Mouse (Mus musculus) macrophage (primary cell): ENCODE measurements around the gene Bco2. TPM values are rescaled to one million over a fixed set of nuclear protein-coding genes. Genes with fewer than 3 reads are reported as not detected.

Experiments used
- H3K27ac ChIP-seq: fragments of 350-480 bp; formaldehyde crosslinking; 2 replicates; pipeline ENCODE4 v1.9.0; 2021
- H3K36me3 ChIP-seq: fragments of 350-480 bp; formaldehyde crosslinking; 2 replicates; pipeline ENCODE4 v1.9.0; 2021; ENCODE audit errors: inconsistent target
- H3K4me3 ChIP-seq: fragments of 350-480 bp; formaldehyde crosslinking; 2 replicates; pipeline ENCODE4 v1.9.0; 2021; ENCODE audit errors: inconsistent target
- H3K79me2 ChIP-seq: fragments of 350-480 bp; formaldehyde crosslinking; 2 replicates; pipeline ENCODE4 v1.9.0; 2021; ENCODE audit errors: inconsistent target
- WGBS: methylation state at CpG from one replicate; pipeline ENCODE4 v1.1.7; 2026; ENCODE audit warnings: inconsistent platforms; ENCODE audit not compliant: missing documents; 5-methylcytosine and 5-hydroxymethylcytosine counted together
- polyA plus RNA-seq: library from polyadenylated mRNA; stranded (reverse); fragments of 250-400 nt; gene quantifications from 3 replicates; pipeline ENCODE4 v1.2.4, GENCODE M21; 2018; ENCODE audit warnings: inconsistent platforms
- total RNA-seq, 78 experiments: library from RNA; depleted of rRNA; stranded (reverse); fragments of 250-400 nt; gene quantifications; 1 replicate in 9 of 78; 2 replicates in 24 of 78; 3 replicates in 43 of 78; 4 replicates in 2 of 78; pipeline ENCODE4 v1.2.4; 2018; ENCODE audit warnings: inconsistent platforms in 56 of 78

Bco2 gene
- 10 to 100 TPM in 1 of 26 experiments, 1 to 10 TPM in 25; 1.1 to 11.6 (median 5.2) TPM for total RNA-seq (2018; cell fraction: chromatin; rRNA removed)
- 1 to 10 TPM; 2.7 to 9.2 (median 3.9) TPM for total RNA-seq (2018; cell fraction: cytosol; rRNA removed)
- total RNA-seq (2018; cell fraction: nucleus; rRNA removed): 10 to 100 TPM in 7 of 26 experiments, 1 to 10 TPM in 19; 2.2 to 12.8 (median 5.7) TPM
- polyA plus RNA-seq: 2.7 to 3.6 TPM (median 2.9 TPM) in 3 replicates

GRCm38 (mm10) chr9:50555094-50555446 is at the start of gene Bco2:
Gene Bco2, minus strand, starts transcription at chr9:50555181.
- WGBS: 50% methylated on average over 2 of the region's 2 CpGs
- Histone ChIP-seq H3K79me2 (peaks cover 10% of the 10 kb centered on the region; the same call in 1 of the 2 replicates), H3K27ac (peak within 1 kb of the TSS; percentile 83), H3K36me3 (no peaks in the 10 kb centered on the region), H3K4me3 (peak within 1 kb of the TSS; percentile 39)

GRCm38 (mm10) chr9:50604338-50604737 is 49.4 kb upstream of the Bco2 start:
- Histone ChIP-seq H3K27ac (peak overlapping the region; percentile 71), H3K36me3 (peaks cover 40% of the 10 kb centered on the region), H3K79me2 (peaks cover 61% of the 10 kb centered on the region), H3K4me3 (peak overlapping the region; percentile 98)
- 3% methylated on average over 6 of the region's 6 CpGs for WGBS

- H3K4me3 ChIP-seq: peak overlapping the region; percentile 98
- peak overlapping the region; percentile 71 for H3K27ac ChIP-seq
- 3% methylated on average over 22 of the region's 24 CpGs for WGBS
- H3K79me2 ChIP-seq: peaks cover 65% of the 10 kb centered on the region
- H3K36me3 ChIP-seq: peaks cover 40% of the 10 kb centered on the region
Observed at GRCm38 (mm10) chr9:50603998-50604324, 49.0 kb upstream of the Bco2 start.

GRCm38 (mm10) chr9:50603189-50603997 is 48.4 kb upstream of the Bco2 start, which contains the start of the genes Sdhd and Timm8b:
Gene Sdhd, minus strand, starts transcription at chr9:50603812.
Gene Timm8b, plus strand, starts transcription at chr9:50603910.
- 1% methylated on average over 48 of the region's 48 CpGs for WGBS
- Histone ChIP-seq H3K36me3 (peaks cover 40% of the 10 kb centered on the region), H3K27ac (peak within 1 kb of the TSS; percentile 71)

GRCm38 (mm10) chr9:50602055-50602845 is 47.3 kb upstream of the Bco2 start:
- Histone ChIP-seq H3K4me3 (peak overlapping the region; percentile 98), H3K79me2 (peaks cover 67% of the 10 kb centered on the region), H3K36me3 (peaks cover 40% of the 10 kb centered on the region), H3K27ac (peak overlapping the region; percentile 71; the same call in 1 of the 2 replicates)
- 72% methylated on average over 7 of the region's 7 CpGs for WGBS

More at GRCm38 (mm10) chr9:50603189-50603997, 48.4 kb upstream of the Bco2 start, which contains the start of the genes Sdhd and Timm8b:
- peaks cover 67% of the 10 kb centered on the region for H3K79me2 ChIP-seq
- peak within 1 kb of the TSS; percentile 98 for H3K4me3 ChIP-seq

GRCm38 (mm10) chr9:50601536-50601935 is 46.6 kb upstream of the Bco2 start:
- WGBS: 76% methylated on average over 6 of the region's 6 CpGs
- Histone ChIP-seq H3K27ac (no peak overlapping the region), H3K79me2 (peaks cover 67% of the 10 kb centered on the region), H3K36me3 (peaks cover 42% of the 10 kb centered on the region), H3K4me3 (no peak overlapping the region)

- no peak overlapping the region for H3K27ac ChIP-seq
- no peak overlapping the region for H3K4me3 ChIP-seq
- peaks cover 32% of the 10 kb centered on the region for H3K79me2 ChIP-seq
- peaks cover 54% of the 10 kb centered on the region for H3K36me3 ChIP-seq
- 98% methylated on average over 8 of the region's 8 CpGs for WGBS
Observed at GRCm38 (mm10) chr9:50596973-50597372, 42.0 kb upstream of the Bco2 start.

- 96% methylated on average over 12 of the region's 12 CpGs for WGBS
Observed at GRCm38 (mm10) chr9:50594794-50595417, 39.9 kb upstream of the Bco2 start.

GRCm38 (mm10) chr9:50593544-50593943 is 38.6 kb upstream of the Bco2 start:
- H3K27ac ChIP-seq: no peak overlapping the region
- peaks cover 32% of the 10 kb centered on the region for H3K36me3 ChIP-seq
- H3K4me3 ChIP-seq: no peak overlapping the region
- 94% methylated on average over 2 of the region's 3 CpGs for WGBS
- no peaks in the 10 kb centered on the region; the same call in 1 of the 2 replicates for H3K79me2 ChIP-seq

More at GRCm38 (mm10) chr9:50594794-50595417, 39.9 kb upstream of the Bco2 start:
- peaks cover 11% of the 10 kb centered on the region for H3K79me2 ChIP-seq
- peaks cover 45% of the 10 kb centered on the region for H3K36me3 ChIP-seq
- no peak overlapping the region for H3K4me3 ChIP-seq
- no peak overlapping the region for H3K27ac ChIP-seq

GRCm38 (mm10) chr9:50592955-50593354 is 38.0 kb upstream of the Bco2 start:
- Histone ChIP-seq H3K4me3 (no peak overlapping the region), H3K27ac (no peak overlapping the region), H3K79me2 (no peaks in the 10 kb centered on the region), H3K36me3 (peaks cover 26% of the 10 kb centered on the region)
- 50% methylated on average over 6 of the region's 9 CpGs for WGBS

GRCm38 (mm10) chr9:50590856-50591518 is 36.0 kb upstream of the Bco2 start:
- 4% methylated on average over 7 of the region's 10 CpGs for WGBS
- no peaks in the 10 kb centered on the region for H3K79me2 ChIP-seq
- H3K4me3 ChIP-seq: peak overlapping the region; percentile 9; the same call in 1 of the 2 replicates
- H3K36me3 ChIP-seq: peaks cover 6% of the 10 kb centered on the region
- H3K27ac ChIP-seq: peak overlapping the region; percentile 69

GRCm38 (mm10) chr9:50586955-50587354 is 32.0 kb upstream of the Bco2 start:
- no peaks in the 10 kb centered on the region for H3K79me2 ChIP-seq
- no peak overlapping the region for H3K4me3 ChIP-seq
- H3K36me3 ChIP-seq: peaks cover 4% of the 10 kb centered on the region
- WGBS: 86% methylated on average over 4 of the region's 4 CpGs
- H3K27ac ChIP-seq: no peak overlapping the region

GRCm38 (mm10) chr9:50585145-50585818 is 30.3 kb upstream of the Bco2 start:
- Histone ChIP-seq H3K79me2 (no peaks in the 10 kb centered on the region), H3K36me3 (peaks cover 15% of the 10 kb centered on the region), H3K27ac (no peak overlapping the region), H3K4me3 (no peak overlapping the region)
- 95% methylated on average over 6 of the region's 6 CpGs for WGBS
